Mouse (Mus musculus): ENCODE results near the gene Ddx20.

Gene Ddx20

DNA sequence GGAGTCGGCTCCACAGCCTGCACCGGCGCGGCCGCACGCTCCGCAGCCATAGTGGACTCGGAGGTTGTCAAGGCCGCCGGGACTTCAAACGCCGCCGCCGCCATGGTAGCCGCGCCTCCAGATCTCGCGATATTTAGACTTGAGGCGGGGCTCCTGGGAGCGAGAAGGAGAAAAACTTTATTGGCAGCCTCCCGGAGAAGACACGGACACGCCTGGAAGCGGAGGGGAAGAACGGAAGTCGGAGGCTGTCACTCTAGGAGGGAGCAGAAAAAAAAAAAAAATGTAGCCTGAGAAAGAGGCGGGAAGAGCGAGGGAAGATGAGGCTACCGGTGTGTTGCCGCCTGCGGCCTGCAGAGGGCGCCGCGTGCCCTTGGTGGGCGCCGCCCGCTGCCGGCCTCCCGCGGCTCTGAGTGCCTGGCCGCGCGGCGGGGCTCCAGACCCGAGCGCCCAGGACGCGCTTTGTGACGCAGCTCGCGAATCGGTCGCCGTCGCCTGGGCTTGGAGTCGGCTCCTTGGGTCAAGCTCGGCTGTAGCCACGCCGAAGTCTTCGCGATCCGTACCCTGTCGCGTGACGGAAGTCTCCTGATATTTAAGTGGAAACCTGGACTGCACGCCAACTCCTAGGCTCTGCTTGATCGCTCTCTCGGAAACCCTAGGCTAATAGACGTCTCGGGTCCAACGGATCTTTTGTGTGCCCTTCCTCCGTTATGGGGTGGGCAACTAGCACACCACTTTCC lies at the start of gene Ddx20:
Ddx20 (minus strand) TSS at position 251 of the 737 bp plus-strand sequence.
- peak; percentile 88 to 95 for DNase-seq (ENCODE audit: low spot score in 2 of 2)

DNA sequence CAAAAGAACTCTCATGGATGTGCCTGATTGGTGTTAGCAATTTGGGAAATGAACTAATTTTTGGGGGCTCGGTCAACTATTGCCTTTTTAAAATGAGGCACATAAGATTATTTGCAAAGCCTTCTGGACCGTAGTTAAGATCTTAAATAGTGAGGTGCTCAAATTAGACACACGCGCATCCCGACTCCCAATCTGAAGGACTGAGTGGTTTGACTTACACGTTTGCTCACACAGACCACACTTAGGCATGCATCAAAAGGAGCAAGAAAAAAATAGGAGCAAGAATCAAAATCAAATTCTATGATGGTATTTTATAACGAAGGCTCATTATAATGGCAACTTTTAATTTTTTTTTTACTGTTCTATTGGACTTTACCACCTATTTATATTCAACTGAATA lies 49.7 kb upstream of the Ddx20 start:
- no peak for DNase-seq (ENCODE audit: low spot score in 2 of 2)

DNA sequence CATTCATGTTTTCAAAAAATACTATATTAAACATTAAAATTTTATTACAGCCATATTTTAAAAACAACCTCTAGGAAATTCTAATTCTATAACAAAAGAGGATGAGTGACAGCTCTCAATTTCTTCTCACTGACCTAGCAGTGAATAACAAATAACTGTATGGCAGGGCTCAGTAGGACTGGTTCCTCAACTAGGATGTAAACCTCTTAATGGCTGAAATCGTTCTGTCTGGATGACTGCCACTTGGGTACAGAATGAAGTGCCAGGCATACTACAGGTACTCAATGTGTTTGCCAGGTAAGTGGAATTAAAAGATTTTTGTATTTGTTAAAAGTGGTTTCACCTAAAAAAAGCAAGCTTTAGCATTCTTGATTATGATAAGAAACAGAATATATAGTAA lies 48.8 kb upstream of the Ddx20 start:
- no peak for DNase-seq (ENCODE audit: low spot score in 2 of 2)

DNA sequence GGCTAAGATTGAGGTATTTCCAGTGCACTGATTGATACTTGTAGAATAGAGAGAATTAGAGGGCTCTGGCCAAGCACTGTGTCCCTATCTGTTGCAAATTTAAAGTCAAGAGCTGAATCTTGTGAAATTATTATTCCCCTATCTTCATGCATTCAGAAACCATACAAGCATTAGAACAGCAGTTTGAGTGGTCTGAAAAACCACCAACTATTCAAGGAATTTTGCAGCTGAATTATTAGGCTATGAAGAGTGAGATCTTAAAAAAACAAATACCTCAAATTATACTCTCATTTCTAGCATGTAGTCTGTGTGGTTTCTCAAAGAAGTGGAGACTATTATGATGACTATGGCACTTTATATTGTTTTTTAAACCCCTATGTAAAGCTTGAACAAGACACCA lies 47.9 kb upstream of the Ddx20 start:
- no peak for DNase-seq (ENCODE audit: low spot score in 2 of 2)

DNA sequence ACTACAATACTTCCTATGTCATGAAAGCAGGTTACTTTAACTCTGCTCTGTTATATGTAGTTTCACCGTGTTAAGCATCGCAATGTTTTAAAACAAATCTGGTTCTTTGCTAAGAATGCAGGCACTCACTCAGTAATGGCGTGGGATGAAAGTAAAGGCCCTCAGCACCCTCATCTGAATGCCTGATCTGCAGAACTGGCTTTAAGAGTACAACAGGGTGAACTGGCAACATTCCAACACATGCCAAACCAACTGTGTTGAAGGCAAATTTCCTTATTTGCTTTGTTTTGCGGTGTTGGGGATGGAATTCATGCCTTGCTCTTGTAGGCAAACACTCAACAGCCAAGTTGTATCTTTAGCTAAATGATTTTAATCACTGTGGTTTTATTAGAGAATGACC lies 46.2 kb upstream of the Ddx20 start:
- DNase-seq (ENCODE audit: low spot score in 2 of 2) = no peak

DNA sequence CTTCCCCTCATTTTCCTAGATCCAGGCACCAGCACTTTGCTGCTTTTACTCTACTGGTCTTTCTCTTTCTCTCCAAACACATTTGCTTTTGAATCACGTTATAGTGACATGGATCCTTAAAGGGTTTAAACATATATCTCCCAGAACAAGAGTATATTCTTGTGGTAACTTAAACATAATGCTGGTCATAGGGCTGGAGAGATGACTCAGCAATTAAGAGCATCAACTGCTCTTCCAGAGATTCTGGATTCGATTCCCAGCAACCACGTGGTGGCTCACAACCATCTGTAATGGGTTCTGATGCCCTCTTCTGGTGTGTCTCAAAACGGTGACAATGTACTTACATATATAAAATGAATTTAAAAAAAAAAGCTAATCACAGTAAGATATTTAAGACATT lies 45.0 kb upstream of the Ddx20 start:
- no peak for DNase-seq (ENCODE audit: low spot score in 2 of 2)

DNA sequence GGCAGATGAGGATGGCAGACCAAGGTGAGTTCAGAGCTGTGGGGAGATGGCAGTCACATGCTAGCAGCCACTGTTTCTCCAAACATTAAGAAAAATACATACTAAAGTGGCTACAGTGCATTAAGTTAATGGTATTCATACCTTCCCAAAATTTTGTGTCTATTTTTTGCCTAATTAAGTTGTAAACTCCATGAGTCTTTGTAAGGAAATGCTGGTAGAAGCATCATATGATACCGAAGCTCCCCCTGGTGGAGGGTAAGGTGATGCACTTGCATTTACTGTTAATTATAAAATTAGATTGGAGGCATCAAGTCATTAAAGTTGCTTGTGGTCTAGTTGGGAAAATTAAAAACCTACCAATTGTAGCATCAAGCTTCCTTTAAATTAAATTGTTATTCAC lies 38.7 kb upstream of the Ddx20 start:
- no peak for DNase-seq (ENCODE audit: low spot score in 2 of 2)

DNA sequence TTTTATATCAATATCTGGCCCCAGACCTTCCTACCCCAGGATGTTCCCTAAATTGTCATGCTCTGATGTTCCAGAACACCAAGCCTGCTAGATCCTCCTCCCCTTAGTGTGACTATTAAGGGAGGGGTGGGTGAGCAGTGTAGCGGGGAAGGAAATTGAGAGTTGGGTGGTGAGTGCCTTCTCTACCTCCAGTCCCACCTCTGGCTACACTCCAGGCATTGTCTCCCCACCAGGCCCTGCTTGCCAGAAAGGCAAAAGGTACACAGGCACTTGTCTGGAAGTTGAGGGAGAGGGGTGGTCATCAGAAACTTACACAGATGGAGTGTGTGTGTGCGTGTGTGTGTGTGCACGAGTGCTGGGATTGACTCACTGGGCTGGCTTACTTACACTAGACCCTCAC lies 35.1 kb upstream of the Ddx20 start:
- DNase-seq (ENCODE audit: low spot score in 2 of 2) = no peak

DNA sequence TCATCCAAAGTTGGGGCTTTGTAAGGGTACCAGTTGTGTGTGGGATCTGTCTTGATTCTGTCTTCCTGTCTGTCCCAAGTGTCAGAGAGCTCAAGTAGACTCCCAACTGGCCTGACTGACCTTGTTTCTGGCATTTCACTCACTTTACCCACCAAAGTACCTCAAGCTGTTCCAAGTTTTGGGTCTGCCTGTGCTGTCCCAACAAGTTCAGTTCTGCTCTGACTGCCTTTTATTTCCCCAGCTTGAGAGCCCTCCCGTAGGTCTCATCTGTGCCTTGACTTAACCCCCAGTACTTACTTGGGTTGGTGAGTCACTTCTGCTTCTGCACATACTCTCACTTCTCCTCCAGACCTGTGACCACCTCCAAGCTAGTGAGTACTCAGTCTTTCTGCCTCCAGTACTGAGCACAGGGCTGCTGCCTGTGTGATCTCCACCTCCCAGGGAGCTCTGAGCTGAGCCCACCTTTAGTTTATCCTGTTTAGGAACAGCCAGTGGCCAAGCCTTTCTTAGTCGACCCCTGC lies 34.4 kb upstream of the Ddx20 start:
- DNase-seq (ENCODE audit: low spot score in 2 of 2) = no peak

DNA sequence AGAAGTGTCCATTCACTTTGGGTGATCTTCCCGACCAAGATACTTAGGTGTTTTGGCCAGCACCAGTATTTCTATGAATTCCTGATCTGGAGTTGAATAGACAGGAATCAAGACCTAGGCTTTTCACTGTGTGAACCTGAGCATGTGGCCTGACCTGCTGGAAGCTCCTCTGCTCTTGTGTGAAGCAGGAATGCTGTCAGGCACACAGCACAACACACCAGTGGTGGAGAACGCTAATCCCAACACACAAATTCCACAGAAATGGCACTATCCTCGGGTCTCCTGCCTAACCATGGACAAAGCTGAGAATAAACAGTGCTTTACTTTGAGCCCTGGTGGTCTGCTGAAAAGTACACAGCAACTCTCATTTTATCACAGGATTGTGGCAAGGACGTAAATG lies 33.1 kb upstream of the Ddx20 start:
- DNase-seq (ENCODE audit: low spot score in 2 of 2) = no peak

DNA sequence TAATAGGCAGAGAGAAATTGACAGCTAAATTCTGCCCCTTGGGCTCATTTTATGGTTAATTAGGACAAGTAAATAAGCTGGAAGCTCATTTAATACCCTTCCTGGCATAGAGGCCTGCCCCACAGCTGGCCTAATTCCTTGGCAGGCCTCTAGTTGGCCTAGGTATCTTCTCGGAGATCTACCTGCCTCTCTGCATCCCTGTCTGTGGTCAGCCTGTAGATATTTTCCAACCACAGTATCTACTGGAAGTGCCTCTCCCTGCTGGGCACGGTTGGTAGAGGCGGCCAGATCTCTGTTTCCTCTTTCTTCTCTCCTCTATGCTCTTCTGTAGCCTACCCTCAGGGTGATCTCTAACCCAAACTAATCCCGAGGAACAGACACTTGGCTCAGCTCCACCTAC lies 32.6 kb upstream of the Ddx20 start:
- DNase-seq (ENCODE audit: low spot score in 2 of 2) = no peak

DNA sequence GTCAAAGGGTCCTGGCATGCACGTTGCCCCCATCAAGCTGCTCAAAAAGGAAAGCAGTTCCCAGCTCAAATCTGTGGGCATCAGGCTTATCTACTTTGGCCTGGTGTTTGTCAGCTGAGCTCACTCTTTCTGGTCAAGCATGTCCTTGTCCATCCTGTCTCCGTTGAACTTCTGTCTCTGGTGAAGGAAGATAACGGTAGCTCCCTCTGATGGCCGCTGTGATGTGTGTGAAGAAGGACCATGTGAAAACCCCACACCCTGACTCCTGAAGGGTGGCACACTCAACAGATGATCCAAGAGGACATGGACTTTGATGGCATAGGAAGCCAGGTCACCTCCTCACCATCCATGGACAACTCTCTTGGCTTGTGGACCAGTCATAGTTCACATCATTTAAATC lies 31.4 kb upstream of the Ddx20 start:
- no peak for DNase-seq (ENCODE audit: low spot score in 2 of 2)

DNA sequence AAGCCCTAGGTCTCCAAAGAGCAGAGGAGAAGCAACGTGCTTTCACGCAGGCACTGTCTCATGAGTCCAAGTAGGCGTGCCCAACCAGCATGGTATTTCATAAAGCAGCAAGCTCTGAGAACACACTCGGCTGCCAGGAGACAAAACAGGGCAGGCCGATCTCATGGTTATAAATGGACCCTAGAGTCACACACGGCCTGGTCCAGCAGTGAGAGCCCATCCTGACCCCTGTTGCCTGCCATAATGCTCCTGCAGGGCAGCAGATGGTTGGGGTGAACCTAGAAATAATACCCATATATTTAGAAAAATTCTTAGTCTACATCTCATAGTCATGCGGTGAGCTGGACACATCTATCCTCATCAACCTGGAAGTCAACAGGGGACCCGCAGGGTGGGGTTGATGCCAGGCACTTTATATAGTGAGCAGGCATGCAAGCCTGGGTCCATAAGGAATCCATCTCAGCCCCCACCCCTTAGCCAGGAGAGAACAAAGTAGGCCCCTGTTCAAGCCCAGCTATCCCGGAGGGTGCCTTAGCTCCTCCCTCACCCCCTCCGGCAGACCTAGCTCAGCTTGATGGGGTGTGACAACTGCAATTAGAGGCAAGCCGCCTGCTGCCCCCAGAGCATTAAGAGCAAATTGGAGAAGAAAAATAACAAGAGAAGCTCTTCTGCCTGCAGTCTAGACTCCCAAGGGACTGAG lies 30.6 kb upstream of the Ddx20 start:
- DNase-seq (ENCODE audit: low spot score in 2 of 2) = no peak

DNA sequence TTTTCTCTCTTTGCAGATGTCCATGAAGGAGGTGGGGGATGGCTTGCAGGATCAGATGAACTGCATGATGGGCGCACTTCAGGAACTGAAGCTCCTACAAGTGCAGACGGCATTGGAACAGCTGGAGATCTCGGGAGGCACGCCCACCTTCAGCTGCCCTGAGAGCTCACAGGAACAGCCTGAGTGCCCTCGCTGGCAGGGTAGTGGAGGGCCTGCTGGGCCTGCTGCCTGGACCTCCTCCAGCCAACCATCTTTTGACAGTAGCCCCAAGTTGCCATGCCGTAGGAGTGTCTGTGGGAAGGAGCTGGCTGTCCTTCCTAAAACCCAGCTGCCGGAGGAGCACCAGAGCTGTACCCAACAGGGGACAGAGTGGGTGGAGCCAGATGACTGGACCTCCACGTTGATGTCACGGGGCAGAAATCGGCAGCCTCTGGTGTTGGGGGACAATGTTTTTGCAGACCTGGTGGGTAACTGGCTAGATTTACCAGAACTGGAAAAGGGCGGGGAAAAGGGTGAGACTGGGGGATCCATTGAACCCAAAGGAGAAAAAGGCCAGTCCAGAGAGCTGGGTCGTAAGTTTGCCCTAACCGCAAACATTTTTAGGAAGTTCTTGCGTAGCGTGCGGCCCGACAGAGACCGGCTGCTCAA lies 29.1 kb upstream of the Ddx20 start:
- DNase-seq (ENCODE audit: low spot score in 2 of 2) = no peak

DNA sequence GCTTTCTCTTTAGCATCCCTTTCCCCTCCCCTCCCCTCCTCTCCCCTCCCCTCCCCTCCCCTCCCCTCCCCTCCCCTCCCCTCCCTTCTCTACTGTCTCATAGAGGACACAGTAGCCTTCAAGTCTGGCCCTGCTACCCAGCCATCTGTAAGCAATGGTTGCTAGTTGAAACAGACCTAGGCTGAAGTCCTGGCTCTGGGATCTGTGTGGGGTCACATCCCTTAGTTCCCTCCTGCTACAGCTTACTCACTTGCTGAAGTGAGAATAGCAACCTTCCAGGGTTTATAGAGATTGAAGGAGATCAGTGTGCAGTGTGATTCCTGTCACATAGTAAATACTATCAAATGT lies 27.4 kb upstream of the Ddx20 start:
- no peak for DNase-seq (ENCODE audit: low spot score in 2 of 2)

DNA sequence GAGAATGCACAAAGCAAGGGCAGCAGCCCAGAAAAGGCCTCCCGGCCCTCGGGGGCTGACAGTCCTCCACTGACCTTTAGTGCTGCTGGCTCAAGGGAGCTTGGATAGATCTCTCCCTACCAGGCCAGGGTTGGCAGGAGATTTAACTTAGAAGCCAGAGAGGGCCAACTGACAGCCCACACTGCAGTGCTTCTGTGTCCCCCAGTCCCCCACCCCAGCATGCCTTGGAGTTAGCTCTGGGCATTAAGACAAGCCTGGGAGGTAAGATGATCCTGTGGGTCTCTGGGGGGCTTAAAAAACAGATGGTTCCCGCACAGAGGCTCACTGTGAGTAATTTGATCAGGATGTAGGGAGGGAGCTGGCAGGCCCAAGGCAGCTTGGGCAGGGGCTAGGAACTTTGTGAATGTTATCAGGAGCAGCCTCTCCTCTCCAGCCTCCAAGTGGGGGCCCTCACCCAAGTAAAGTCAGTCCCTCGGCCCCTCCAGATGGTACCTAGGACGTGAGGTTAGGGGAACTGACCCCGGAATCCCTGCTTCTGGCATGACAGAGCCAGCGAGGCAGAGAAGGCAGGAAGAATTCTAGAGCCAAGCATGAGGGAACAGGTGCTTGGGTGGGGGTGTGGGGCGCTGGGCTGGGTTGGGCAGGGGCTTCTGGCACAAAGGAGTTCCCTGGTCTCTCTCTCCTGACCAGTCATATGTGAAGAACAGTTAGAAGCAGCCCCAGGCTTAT lies 26.9 kb upstream of the Ddx20 start:
- DNase-seq (ENCODE audit: low spot score in 2 of 2) = no peak

DNA sequence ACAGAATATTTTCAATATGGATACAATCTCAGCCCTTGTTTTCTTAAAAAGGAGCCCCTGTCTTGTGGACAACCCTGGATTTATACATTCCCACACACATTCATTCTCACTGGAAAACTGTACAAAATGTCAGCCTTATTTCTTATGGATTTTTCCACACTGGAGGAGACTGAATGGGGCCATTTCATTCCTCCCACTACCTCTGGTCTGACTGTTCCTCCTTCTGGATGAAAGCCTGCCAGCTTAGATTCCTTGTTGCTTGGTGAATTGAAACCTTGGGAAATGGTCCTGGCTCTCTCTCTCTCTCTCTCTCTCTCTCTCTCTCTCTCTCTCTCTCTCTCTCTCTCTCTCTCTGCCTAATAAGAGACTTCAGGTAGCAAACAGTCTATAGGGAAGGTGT lies 25.5 kb upstream of the Ddx20 start:
- DNase-seq (ENCODE audit: low spot score in 2 of 2) = no peak

DNA sequence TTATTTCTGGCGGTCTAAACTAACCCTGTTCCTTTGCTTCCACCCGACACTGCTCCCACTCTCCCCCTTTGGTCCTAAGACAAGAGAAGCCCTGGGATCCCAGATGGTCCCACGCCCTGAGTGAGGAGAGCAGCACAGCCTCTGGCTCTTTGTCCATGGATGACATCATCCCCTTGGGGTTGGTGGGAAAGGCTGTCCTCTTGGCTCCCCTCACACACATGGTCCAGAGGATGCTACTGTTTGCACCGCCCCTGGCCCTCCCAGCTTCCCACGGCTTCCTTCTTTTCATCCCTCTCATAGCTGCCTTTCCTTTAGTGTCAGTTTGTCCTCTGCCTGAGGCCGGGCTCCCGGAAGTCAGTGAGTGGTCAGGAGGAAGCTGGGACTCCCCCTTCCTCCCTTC lies 24.4 kb upstream of the Ddx20 start:
- DNase-seq (ENCODE audit: low spot score in 2 of 2) = no peak

DNA sequence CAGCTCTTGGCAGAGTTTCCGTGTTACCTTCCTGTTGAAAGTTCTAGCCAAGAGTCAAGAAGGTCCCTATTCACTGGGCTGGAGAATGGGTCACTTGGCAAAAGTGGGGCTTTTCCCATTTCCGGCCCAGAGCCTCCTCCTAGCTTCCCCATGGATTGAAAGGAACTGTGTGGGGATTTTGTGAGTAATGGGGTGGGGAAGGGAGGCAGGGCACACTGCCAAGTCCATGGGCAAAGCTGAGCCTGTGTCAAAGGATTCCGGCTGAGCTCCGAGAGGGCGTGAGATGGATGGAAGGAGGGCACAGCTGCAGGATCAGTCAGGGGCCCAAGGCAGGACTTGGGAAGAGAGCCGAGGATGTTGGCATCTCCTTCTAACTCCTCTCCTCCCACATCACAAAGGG lies 22.9 kb upstream of the Ddx20 start:
- no peak for DNase-seq (ENCODE audit: low spot score in 2 of 2)

DNA sequence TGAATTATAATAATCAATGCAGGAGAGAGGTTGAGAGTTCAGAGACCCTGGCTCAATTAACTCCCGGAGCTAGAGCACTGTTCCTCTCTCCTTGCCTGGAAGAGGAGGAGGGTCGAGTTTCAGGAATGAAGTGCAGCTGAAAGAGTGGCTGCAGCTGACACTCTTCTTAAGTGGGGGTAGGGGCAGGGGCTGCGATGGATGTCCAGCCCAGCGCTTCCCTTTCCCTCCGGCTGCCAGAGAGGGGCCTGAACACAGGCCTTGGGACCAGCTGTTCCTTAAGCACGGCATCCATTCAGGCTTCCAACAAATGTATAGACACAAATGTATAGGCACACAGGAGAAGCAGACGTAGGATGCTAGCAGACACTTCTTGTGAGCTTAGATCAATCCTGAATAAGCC lies 20.2 kb upstream of the Ddx20 start:
- no peak for DNase-seq (ENCODE audit: low spot score in 2 of 2)

DNA sequence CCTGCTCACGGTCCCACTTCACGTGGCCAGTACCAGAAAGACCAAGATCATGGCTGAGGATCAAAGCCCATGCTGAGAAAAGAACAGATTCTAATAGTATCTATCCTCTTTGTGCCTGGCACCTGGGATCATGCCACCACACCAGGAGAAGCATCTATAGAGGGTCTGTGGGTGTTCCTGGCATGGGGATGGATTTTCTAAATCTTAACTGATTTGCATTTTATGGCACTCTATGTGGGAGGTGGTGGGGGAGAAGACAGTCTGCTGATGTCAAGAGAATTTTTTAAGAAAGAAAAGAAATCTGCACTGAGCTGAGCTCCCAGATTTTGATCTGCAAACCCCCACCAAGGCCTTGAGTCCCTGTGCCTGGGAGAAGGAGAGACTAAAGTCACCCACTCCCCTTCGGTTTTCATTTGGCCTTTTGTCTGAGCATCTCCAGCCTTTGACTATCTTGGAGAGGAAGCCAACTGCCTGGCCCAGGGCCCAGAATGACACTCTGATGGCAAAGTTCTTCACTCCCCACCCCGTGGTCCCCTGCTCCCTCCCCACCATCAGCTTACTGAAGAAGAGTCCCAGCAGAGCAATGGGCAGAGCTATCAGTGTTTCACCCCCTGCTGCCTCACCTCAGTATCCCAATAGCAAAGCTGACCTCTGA lies 19.1 kb upstream of the Ddx20 start:
- DNase-seq (ENCODE audit: low spot score in 2 of 2) = no peak

DNA sequence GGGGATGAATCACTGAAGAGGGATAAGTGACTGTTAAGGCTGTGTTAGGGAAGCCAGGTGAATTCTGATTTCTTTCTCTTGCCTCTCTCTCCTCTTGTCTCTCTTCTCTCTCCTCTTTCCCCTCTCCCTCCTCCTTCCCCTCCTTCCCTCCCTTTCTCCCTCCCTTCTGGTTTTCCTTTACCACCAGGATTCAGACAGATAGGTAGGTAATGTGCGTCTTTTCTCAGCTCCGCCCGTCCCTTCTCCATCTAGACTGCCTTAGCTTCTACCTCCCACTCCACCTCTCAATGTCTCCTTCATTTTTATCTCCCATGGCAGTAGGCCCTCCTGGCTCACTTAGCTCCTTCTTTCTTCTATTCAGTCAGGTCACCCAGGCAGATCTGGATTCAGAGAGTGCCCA lies 18.2 kb upstream of the Ddx20 start:
- no peak for DNase-seq (ENCODE audit: low spot score in 2 of 2)

All from urinary bladder, adult 18-20 months (tissue).